Mouse (Mus musculus) adipocyte (in vitro differentiated cells): Measurements from ENCODE around the gene Abcc3.
"Not testable (repeated sequence)": the region's sequence is repeated elsewhere in the genome, so short reads cannot be mapped to it uniquely, and the experiment has no call there.

ENCODE experiments used
- DNase-seq: peaks from one replicate; pipeline ENCODE4 v3.0.0-alpha.2; 2016; ENCODE audit warnings: low spot score

Abcc3 gene

GRCm38 (mm10) chr11:94402731-94403130 is 9.9 kb upstream of the Abcc3 start:
- DNase-seq, result no peak

- DNase-seq, result not testable (repeated sequence)
These were observed 9.2 kb upstream of the Abcc3 start for GRCm38 (mm10) chr11:94402029-94402428.

GRCm38 (mm10) chr11:94400996-94401395 is 8.2 kb upstream of the Abcc3 start:
- peak; percentile 67 for DNase-seq

GRCm38 (mm10) chr11:94394107-94394506 is 1.3 kb upstream of the Abcc3 start:
- no peak for DNase-seq

GRCm38 (mm10) chr11:94393490-94393889 is 693 bp upstream of the Abcc3 start:
- DNase-seq, result not testable (repeated sequence)

- DNase-seq, result no peak
These were observed 1.1 kb downstream of the Abcc3 start for GRCm38 (mm10) chr11:94391661-94392060.

- DNase-seq, result no peak
These were observed 2.0 kb downstream of the Abcc3 start for GRCm38 (mm10) chr11:94390825-94391224.

GRCm38 (mm10) chr11:94389724-94390396 is 2.9 kb downstream of the Abcc3 start:
- peak; percentile 34 for DNase-seq

GRCm38 (mm10) chr11:94389021-94389420 is 3.8 kb downstream of the Abcc3 start:
- no peak for DNase-seq

- no peak for DNase-seq
These were observed 5.0 kb downstream of the Abcc3 start for GRCm38 (mm10) chr11:94387756-94388155.

- no peak for DNase-seq
These were observed 6.6 kb downstream of the Abcc3 start for GRCm38 (mm10) chr11:94385977-94386771.

GRCm38 (mm10) chr11:94379736-94380135 is 13.1 kb downstream of the Abcc3 start:
- DNase-seq, result no peak

GRCm38 (mm10) chr11:94379061-94379460 is 13.7 kb downstream of the Abcc3 start:
- DNase-seq, result no peak

- no peak for DNase-seq
These were observed 18.4 kb downstream of the Abcc3 start for GRCm38 (mm10) chr11:94374276-94374948.

- peak; percentile 11 for DNase-seq
These were observed 22.0 kb downstream of the Abcc3 start for GRCm38 (mm10) chr11:94370809-94371208.

- DNase-seq, result no peak
These were observed 22.8 kb downstream of the Abcc3 start for GRCm38 (mm10) chr11:94369981-94370380.

GRCm38 (mm10) chr11:94365340-94365739 is 27.5 kb downstream of the Abcc3 start:
- no peak for DNase-seq

GRCm38 (mm10) chr11:94363690-94364089 is 29.1 kb downstream of the Abcc3 start:
- no peak for DNase-seq

GRCm38 (mm10) chr11:94362101-94362500 is 30.7 kb downstream of the Abcc3 start:
- DNase-seq, result peak; percentile 54

- no peak for DNase-seq
These were observed 31.5 kb downstream of the Abcc3 start for GRCm38 (mm10) chr11:94361166-94361870.

GRCm38 (mm10) chr11:94359168-94359567 is 33.6 kb downstream of the Abcc3 start:
- no peak for DNase-seq

GRCm38 (mm10) chr11:94355521-94356217 is 37.1 kb downstream of the Abcc3 start:
- DNase-seq, result no peak
